Mouse (Mus musculus): ENCODE results near the gene Tmub1.

Tmub1 gene

DNA sequence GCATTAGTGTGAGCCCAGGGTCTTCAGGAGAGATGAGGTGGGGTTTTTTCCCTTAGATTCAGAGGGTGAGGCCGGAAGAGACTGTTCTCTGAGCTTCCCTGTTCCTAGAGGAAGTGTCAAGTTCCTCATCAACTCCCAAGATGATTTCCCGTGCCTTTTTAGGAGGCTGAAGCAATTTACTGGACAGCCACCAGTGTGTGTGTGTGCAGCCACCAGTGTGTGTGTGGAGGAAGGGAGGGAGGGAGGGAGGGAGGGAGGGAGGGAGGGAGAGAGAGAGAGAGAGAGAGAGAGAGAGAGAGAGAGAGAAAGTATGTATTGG lies 6.3 kb upstream of the Tmub1 start:
- DNase-seq (ENCODE audit: low spot score in 2 of 2) = no peak

DNA sequence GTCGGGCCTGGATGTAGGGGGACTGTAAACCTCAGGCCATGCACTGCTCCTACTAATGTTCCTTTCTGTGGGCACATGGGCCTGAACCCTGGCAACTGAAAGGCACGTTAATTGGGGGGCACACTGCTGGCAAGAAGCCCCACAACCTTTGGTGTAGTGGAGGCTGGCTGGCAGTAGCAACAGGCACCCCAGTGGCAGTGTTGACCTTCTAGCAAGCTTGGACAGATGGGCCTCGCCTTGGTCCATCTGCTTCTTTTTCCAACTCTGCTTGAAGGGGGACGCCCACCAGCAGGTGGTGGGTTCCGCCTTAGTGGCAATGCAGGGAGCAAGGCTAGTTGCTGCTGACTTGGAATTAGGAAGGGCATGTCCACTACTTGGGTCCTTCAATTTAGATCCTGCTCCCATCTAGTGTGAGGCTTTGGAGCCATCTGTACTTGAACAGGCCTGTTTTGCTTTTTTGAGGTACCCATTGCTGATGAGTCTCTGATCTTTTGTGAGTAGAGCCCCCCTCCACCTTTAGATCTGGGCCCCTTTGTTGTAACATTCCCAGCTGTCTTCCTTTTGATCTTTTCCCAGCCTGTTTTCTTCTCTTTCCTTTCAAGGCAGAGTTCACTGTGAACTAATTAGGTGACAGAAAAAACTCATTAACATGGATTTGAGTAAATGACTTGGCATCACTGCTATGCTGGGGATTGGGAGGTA lies 5.8 kb upstream of the Tmub1 start:
- DNase-seq (ENCODE audit: low spot score in 2 of 2) = peak in 1 of 2 experiments; percentile 63

DNA sequence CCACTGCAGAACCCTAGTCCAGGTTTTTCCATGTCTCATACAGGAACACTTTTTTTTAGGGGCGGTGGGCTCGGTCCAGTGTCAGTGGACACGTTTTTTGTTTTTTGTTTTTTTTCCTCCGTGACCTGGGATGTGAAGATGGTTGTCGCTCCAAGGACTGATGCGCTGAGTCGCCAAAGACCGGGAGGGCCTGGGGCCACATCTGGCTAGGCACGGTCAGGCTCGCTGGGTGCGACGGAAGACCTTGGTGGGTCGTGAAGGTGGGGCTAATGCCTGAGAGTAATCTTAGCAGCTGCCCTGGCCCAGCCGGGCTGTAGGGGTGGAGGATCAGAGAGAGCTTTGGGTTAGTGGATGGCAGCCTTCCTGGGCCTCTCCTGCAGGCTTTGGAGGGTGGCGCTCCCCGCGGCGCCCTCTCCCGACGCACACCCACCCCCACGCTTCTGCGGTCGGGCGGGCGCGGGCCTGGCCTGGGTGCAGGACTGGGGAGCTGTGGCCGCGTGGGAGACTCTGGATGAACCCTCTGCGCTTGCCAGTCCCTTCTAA lies 5.1 kb upstream of the Tmub1 start:
- DNase-seq (ENCODE audit: low spot score in 2 of 2) = peak; percentile 48 to 79

DNA sequence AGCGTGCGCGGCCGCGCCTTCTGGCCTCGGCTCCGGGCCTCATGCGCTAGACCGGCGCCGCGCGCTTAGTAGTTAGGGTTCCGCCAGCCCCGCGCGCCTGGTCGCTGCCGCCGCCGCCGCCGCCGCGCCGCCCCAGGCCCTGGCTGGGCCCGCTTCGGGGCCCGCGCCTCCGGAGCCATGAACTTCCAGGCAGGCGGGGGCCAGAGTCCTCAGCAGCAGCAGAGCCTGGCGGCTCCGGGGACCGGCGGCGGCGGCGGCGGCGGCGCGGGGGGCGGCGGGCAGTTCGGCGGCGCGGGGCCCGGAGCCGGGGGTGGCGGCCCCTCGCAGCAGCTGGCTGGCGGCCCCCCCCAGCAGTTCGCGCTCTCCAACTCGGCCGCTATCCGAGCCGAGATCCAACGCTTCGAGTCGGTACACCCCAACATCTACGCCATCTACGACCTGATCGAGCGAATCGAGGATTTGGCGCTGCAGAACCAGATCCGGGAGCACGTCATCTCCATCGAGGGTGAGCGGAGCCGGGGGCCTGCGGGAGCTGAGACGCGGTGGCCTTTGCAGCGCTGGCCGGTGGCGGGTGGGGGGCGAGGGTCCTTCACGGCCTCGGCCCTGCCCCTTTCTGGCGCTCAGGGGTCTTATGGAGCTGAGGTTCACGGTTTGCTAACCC lies 4.5 kb upstream of the Tmub1 start, which contains the start of gene Agap3:
Gene Agap3 (plus strand): TSS at position 148 of the 661 bp plus-strand sequence.
- DNase-seq (ENCODE audit: low spot score in 2 of 2) = peak; percentile 34 to 78

DNA sequence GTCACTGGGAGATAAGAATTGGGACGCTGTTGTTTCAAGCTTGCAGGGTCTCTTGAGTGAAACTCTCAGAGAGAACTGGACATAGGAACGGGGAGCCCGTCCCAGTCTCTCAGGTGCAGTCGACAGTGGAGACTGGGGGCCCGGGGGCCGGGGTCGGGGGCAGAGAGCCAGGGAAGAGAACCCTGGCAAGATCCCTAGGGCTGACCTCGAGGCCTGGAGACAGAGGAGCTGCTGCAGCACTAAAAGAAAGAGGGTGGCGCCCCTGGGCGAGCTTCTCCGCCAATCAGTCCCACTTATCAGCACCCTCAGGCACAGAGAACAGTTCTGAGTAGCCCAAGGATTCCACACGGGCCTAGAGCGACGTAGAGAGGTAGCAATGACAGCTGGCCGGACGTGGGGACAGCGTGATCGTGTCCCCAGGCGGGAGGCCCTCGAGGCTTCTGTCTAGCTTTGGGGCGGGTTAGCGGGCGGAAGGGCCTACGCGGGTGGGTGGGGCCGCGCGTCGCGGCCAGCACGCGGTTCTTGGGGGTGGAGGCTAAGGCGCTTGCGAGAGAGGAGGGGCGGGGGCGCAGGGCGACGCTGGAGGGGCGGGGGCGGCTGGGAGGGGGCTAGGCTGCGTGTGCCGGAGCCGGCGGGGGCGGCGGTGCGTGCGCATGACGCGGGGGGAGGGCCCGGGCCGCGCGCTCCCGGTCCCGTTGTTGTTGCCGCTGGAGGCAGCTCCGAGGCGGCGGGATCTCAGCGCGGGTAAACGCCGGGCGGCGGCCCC lies 3.8 kb upstream of the Tmub1 start:
- peak; percentile 78 to 88 for DNase-seq (ENCODE audit: low spot score in 2 of 2)

DNA sequence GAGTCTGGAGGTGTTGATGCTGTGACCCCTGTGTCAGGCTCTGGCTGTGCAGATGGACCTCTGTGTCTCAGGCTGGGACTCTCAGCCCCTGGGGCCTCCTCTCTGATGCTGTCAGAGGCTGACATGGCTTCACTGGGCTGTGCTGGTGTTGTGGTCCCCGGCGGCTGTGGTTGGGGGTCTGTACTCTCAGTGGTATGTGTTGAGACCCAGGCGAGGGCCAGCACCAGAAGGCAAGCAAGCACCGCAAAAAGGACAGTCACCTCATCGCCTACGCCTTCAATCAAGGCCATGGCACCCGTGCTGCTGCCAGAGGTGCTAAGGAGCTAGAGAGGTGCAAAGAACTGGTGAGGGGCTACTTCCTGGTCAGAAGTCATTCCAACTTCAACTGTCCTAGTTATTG lies 1.0 kb downstream of the Tmub1 start:
- DNase-seq (ENCODE audit: low spot score in 2 of 2) = peak in 1 of 2 experiments; percentile 64

DNA sequence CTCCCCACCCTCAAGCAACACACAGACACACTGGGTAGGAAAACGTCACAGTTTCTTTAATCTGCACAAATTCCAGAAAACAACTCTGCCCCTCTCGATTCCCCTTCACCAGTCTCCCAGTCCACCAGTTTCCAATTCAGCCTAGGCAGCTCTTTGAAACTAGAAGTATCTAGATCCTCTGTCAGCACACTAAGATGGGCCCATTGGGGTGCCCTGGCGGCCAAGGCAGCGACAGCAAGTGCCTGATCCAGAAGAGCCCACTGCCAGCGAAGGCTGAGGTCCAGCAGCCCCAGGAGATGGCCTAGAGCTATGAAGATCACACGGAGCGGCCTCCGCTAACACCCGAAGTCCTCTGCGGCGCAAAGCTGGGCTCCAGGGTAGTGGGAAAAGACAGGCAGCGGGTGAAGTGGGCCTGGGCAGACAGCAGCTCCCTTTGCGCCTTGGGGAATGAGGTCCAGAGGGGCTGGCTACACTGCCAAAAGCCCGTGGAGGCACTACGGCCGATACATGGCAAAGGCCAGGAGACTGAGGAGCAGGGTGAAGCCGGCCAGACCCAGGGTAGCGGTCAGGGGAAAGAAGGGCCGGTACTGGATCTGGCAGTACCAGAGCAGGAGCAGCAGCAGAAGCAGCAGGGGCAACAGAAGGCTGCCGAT lies 2.1 kb downstream of the Tmub1 start:
- DNase-seq (ENCODE audit: low spot score in 2 of 2) = no peak

DNA sequence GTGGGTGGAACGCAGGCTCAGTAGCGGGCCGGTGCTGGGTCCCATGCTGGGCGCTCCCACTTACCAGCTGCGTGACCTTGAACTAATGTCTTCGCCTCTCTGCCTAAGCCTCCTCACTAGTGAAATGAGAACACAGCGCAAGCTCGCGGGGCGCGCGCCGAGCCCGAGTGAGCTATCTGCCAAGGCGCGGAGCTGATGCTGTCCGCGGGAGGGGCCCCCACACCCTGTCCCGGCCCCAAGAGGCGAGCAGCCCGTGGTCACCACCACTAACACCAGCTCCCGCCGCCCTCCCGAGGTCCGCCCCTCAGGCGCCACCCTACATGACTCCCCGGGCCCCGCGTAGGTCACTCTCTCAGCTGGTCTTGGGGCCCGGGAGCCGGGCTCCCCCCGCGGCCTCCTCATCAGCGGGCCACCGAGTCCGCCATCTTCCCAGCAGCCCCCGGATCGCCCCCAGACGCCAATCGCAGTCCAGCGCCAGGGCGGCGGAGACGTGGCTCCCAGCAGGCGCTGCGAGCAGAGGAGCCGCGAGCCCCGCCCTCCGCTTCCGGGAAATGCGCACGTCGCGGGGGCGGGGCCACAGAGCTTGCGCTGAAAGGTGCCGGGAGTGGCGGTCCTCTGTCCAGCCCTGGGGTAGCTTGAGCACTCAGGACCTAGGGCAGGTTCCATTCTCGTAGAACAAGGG lies 2.8 kb downstream of the Tmub1 start, which contains the start of gene Fastk:
Gene Fastk (minus strand): TSS at position 542 of the 682 bp plus-strand sequence.
- peak; percentile 92 to 97 for DNase-seq (ENCODE audit: low spot score in 2 of 2)

DNA sequence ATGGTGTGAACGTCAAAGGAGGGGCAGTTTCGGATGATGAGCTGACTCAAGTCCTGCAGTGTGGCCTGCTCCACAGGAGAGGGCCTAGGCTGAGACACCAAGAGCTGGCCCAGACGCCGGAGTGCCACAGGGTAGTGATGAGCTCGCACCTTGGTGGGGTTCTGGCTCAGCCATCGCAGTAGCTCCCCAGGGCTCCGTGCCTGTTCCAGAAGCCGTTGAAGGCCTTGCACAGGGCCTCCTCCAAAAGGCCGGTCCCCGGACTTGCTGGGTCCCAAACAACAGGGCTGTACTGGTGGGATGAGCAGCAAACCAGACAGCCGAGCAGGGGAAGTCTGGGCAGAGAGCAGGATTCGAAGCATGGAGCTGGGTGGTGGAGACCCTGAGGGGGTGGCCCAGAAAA lies 3.7 kb downstream of the Tmub1 start:
- DNase-seq (ENCODE audit: low spot score in 2 of 2) = peak in 1 of 2 experiments; percentile 67

DNA sequence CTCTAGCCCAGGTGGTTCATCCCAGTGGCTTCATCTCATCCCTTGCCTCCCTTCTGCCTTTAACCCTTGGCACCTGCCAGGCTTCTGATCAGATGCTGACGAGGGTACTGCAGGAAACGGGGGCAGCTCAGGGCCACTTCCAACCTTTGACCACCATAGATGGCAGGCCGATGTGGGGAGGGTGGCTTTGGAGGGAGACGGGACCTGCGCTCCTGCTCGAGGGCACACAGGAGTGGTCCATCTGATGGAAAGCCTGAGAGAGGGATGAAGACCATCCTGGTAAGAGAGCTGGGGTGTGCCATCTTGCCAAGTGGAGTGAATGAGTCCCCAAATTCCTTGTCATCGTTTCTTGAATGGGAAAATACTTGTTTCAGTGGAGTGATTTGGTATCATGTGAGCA lies 4.5 kb downstream of the Tmub1 start:
- peak in 1 of 2 experiments; percentile 59 for DNase-seq (ENCODE audit: low spot score in 2 of 2)

DNA sequence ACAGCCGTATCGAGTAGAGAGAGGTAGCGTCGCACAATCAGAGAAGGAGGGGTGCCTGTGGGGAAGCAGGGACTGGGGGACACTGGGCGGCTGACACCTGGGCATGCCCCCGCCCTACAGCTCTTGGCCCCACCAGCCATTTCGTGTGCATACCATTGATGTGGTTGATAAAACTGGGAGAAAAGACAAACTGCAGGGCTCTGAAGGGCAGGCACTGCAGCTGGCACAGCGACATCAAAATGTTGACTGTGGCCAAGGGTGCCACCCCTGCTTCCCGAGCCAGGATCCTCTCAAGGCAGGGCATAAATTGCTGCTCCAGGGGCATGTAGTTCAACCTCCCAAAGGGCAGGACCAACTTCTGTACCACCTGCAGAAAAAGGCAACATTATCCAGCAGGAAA lies 5.6 kb downstream of the Tmub1 start:
- DNase-seq (ENCODE audit: low spot score in 2 of 2) = no peak

DNA sequence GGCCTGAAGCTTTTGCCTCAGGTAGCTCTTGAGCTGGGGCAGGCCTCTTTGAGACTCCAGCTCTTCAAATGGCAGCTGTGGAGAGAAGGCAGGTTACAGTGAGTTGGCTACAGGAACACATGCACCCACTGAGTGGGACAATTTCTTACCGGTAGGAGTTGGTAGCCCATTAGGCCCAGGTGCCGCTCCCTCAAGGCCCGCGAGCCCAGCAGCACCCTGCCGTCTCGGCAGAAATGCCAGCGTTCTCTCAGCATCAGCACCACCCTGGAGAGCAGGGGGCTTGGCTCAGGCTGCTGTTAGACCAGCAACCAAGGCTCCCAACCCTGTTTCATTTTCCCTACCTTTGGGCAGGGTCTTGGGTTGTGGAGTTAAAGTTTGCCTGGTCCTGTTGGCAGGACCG lies 6.5 kb downstream of the Tmub1 start:
- no peak for DNase-seq (ENCODE audit: low spot score in 2 of 2)

DNA sequence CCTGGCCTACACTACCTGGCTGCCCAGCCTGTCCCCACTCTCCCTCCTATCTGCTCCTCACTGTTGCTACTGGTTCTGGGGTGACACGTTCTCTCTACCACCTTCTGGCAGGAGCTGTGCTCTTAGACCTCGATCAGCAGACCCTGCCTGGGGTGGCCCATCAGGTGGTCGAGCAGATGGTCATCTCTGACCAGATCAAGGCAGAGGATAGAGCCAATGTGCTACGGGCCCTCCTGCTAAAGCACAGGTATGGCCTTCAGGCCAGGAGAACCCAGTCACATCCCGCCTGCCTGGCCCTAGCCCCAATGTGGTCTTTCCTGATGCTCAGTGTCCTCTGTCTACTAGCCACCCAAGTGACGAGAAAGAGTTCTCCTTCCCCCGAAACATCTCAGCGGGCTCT lies 13.7 kb downstream of the Tmub1 start:
- DNase-seq (ENCODE audit: low spot score in 2 of 2) = no peak

DNA sequence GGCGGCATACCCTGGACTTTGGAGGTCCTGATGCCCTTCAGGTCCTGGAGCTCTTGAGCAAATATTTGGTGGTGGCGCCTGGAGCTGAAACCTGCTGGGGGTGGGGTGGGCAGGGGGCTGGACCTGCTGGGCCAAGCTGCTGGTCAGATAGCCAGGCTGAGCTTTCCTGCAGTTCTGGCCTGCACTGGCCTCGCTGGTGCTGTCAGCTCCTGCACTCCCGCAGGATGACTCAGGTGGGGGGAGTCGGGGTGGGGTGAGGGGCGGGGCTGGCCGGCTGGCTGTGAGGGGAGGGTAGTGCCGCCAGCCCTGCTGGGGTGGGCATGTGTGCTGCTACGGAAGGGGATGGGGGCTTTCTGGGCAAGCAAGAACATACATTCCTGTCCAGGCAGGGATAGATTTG lies 19.1 kb downstream of the Tmub1 start:
- no peak for DNase-seq (ENCODE audit: low spot score in 2 of 2)

DNA sequence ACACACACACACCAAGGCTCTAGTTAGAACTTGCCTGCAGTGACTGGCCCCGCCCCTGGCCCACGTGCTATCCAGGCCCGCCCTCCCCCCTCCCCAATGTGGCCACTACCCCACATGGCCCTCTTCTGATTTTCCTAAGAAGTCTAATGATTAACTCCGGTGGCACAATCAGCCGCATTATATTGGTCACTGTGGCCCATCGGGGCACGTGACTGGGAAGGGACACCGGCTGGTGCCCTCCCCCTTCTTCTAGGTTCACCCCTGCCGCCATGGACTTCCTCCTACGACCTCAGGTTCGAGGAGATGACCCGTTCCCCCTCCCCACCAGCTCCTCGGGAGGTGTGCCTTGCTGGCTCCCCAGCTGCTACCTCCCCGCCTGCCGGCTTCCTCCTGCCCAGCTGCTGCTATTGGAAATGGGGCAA lies 19.7 kb downstream of the Tmub1 start:
- no peak for DNase-seq (ENCODE audit: low spot score in 2 of 2)

DNA sequence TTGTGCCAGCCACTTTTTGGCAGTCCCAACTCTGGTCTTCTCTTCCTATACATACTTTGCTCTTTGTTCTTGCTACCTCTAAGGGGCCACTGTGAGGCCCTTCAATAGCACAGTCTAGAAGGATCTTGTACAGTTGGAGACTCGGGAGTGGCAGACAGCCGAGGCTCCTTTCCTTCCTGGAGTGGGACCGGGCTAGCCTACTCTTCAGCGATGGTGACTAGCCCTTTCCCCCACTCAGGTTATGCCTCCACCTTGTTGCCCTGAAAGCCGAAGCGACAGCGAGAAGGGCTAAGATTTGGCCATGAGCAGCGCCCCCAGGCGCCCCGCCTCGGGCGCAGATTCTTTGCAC lies 20.4 kb downstream of the Tmub1 start:
- DNase-seq (ENCODE audit: low spot score in 2 of 2) = no peak

DNA sequence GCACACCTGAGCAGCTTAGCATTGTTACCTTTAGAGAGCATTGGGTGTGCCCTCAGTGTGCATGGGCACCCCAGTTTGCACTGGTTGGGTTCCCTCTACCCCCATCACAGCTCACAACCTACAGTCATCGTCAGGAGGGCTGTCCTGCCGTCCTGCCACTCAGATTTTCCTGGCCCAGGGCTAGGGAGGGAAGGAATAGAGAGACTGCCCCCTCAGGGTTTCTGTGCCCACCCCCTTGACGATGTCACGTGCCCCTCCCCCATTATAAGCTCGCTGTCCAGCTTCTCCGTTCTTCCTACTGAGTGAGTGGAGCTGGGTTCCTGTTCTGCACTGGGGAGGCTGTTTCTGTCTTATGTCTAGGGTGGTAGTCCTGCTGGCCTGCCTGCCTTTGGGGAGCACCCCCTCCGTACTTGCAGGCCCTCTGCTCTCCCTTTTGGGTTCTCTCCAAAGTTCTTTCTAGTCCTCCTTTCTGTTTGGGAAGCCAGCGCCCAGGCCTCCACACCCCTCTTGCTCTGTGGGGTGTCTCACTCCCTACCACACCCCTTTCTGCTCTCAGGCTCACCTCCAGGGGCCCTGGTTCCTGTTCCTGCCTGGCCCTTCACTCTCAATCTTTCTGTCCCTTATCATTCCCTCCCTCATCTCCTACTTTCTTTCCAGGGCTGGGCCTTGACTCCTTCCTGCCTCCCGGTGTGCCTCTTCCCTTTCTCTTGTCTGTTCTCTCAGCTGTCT lies 20.9 kb downstream of the Tmub1 start:
- DNase-seq (ENCODE audit: low spot score in 2 of 2) = no peak

DNA sequence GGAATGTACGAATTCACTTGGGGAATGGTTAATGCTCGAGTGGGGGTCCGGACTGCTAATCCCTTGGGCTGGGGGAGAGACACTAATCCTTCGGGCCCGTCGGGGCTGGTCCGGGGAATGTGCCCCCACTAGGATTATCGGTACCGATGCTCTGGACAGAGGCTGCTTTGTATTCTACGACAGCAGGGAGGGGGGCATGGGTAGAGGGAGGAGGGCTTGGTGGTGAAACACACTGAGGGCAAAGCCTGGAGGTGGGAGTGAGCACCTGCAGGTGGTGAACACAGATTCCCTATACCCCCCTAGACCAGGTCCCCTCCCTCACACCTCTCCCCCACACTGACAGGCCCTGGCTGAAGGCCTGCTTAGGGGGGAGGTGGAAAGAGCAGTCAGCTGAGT lies 21.6 kb downstream of the Tmub1 start:
- DNase-seq (ENCODE audit: low spot score in 2 of 2) = no peak

DNA sequence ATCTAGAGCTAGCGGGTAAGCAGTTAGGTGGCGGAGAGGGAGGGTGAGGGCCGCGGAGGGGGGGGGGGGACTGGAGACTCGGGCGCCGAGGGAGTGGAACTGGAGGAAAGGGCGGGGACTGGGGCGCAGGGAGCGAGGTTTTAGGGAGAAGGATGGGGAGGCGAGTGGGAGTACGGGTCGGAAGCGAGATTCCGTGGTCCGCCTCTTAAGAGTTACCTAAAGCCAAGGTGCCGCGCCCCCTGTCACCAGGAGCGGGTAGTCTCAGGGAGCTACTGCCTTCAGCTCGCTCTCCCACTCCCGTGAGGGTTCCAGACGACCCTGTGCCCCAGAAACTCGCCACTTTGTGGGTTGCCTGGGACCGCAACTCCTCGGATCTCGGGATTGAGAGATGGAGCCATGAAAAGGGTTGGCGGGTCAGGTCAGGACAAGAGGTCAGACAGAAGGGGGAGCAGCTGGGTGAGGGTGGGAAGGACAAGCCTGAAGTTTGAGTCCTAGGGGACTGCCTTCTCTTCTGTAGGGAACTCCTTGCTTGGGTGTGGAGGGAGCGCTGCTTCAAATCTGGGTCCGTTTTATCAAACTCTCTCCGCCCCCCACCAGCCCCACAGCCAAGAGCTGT lies 22.1 kb downstream of the Tmub1 start:
- DNase-seq (ENCODE audit: low spot score in 2 of 2) = peak; percentile 54 to 81

DNA sequence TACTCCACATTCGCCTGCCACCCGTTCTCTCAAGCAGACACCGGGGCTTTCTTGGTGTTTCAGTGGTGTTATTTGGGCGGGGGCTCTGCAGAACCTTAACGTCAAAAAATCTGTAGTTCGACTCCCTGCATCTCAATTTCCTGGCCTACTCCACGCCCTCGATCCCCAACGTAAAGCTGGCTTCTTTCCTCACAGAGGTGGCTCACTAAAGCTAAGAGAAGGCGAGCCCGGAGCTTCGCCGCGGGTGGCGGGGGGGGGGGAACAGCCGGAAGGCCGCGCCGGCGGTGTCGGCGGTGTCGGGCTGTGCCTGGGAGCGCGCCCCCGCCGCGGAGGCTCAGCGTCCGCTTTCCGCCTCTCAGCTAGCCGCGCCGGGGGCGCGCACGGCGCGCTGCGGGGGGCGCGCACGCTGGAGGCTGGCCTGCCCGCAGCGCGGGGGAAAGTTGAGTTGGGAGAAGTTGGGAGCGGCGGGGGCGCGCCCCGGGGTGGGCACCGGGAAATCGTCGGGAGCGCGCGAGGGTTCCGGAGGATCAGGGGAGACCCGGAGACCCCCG lies 22.7 kb downstream of the Tmub1 start:
- DNase-seq (ENCODE audit: low spot score in 2 of 2) = peak; percentile 80 to 90
